Mouse (Mus musculus) small intestine, adult 2 months (tissue): ENCODE measurements around the gene Parvb.

Experiments
- CTCF ChIP-seq: fragments of 200-500 bp; IDR thresholded peaks from 2 replicates; pipeline ENCODE4 v1.5.1; 2012; ENCODE audit warnings: low read depth, mild to moderate bottlenecking, control low read depth, inconsistent platforms, low read length, moderate library complexity, mixed read lengths; ENCODE audit not compliant: insufficient replicate concordance, insufficient read length; ENCODE audit errors: extremely low read depth
- POLR2A ChIP-seq: fragments of 200-500 bp; IDR thresholded peaks from 2 replicates; pipeline ENCODE4 v1.6.1; 2012; ENCODE audit warnings: low read depth, mild to moderate bottlenecking, control low read depth, inconsistent platforms, low read length, moderate library complexity

DNA sequence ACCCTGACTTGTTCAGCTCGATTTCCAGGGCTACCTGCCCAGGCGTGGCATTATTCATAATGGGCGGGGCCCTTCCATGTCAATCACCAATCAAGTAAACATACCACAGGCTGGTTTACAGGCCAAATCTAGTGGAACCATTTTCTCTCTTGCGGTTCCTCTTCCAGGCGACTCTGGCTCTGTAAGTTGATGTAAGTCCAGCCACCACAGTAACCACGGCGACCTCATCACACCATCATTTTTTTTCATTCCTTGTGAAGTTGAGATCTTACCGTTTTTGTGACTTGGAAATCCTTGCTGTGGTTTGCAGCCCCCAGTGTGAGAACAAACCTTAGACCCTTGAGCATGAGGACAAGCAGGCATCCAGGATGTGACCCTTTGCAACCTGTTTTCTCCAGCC, 48.5 kb downstream of the Parvb start:
- TF ChIP-seq CTCF (no peak), POLR2A (no peak)
